Mouse (Mus musculus) embryo, embryonic 10 days (tissue): ENCODE data around the gene Nr4a1.

Source experiments
- DNase-seq: peaks from one replicate; pipeline ENCODE4 v3.0.0-alpha.2; 2015; ENCODE audit warnings: low spot score

The Nr4a1 gene

DNA sequence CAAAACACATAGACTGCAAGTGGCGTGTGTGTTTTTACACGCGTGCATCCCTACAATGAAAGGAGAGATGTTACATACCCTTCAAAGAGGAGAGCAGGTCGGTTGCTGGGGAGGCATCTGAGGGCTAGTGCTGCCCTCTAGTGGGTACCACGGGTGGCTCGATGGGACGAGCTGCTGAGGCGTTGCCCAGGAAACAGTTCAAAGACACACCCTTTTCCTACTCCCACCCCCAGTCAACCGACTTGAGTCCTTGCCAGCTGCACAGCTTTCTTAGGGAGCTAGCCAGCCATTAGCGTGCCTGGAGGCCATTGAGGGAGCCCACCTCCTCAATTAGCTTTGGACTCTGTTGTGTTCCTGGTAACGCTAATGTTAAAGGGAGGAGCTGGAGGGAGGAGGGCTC is 61.8 kb downstream of the Nr4a1 start:
- peak; percentile 92 for DNase-seq

DNA sequence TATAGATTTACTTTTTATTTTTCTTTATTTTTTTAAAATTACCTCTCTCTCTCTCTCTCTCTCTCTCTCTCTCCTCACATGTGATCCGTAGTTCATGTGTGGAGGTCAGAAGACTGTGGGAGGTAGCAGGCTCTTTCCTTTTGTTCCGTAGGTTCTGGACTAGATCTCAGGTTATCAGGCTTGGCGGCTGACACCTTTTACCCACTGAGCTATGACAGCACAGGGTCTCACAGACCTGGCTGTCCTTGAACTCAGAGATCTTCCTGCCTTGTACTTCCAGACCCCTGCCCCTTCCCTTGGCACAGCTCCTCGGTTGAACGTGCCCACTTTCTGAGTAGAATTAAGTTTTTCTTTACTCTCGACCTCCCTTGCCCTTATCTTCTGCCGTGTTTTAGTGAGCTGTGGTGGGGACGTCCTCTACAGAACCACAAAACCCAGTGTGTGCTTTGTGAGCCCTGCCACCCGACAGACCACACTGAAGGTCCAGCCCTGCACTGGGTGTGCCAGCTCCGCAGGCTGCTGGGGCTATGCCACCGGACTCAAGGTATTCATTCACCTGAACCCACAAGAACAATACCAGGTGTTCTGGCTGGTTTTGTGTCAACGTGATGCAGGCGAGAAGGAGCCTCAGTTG is 62.3 kb downstream of the Nr4a1 start:
- DNase-seq: no peak

DNA sequence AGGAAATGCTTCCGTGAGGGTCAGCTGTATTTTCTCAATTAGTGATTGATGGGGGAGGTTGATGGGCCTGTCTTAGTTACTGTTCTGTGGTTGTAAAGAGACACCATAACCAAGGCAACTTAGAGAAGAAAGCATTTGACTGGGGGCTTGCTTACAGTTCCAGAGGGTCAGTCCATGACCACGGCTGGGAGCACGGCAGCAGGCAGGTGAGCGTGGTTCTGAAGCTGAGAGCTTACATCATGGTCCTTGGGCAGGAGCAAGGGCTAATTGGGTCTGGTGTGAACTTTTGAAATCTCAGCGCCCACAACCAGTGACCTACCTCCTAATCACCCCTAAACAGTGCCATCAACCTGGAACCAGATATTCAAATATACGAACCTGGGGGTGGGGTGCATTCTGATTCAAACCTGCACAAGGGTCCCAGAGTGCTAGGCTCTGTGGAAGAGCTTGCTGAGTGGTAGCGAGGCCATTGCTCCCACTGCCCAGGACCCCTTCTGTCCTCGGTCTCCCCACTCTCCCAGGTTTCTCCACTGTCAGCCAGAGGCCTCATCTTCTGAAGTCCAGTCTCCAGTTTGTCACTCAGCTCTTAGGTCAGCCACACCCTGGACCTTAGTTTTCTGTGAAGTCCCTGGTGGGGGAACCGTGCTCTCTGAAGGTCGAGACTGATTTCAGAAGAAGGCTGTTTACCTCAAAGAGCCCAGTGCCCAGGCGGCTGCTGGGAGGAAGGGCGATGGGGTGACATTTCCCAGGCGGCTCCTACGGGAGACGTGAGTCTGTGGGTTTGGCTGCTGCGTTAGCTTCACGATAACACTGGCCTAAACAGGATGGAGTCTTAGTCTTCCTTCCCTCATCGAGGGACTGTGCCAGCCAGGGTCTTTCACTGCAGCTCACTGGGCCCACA is 63.1 kb downstream of the Nr4a1 start:
- no peak for DNase-seq

DNA sequence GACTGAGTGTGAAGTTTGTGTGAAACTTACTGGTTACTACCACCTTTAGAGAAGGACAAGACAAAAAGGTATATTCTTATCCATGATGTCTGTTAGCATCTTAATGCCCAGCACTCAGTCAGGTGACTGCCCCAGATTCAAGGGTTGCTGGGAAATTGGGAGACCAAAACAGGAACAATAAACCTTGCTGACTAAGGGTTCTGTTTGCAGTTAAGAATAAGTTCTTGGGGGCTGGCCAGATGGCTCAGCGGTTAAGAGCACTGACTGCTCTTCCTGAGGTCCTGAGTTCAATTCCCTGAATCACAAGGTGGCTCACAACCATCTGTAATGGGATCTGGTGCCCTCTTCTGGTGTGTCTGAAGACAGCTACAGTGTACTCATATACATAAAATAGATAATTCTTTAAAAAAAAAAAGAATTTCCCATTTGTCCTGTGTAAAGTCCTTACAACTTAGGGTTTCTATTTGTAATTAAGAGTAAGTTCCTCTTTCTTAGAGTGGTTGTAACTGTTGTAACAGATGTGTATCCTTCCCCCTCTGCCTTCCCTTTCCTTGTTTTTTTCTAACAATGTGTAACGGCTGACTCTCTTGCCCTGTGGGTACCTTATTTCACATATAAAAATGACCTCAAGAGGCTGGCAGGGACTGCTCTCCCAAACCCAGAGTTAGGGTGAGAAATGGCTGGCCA is 63.9 kb downstream of the Nr4a1 start:
- no peak for DNase-seq

DNA sequence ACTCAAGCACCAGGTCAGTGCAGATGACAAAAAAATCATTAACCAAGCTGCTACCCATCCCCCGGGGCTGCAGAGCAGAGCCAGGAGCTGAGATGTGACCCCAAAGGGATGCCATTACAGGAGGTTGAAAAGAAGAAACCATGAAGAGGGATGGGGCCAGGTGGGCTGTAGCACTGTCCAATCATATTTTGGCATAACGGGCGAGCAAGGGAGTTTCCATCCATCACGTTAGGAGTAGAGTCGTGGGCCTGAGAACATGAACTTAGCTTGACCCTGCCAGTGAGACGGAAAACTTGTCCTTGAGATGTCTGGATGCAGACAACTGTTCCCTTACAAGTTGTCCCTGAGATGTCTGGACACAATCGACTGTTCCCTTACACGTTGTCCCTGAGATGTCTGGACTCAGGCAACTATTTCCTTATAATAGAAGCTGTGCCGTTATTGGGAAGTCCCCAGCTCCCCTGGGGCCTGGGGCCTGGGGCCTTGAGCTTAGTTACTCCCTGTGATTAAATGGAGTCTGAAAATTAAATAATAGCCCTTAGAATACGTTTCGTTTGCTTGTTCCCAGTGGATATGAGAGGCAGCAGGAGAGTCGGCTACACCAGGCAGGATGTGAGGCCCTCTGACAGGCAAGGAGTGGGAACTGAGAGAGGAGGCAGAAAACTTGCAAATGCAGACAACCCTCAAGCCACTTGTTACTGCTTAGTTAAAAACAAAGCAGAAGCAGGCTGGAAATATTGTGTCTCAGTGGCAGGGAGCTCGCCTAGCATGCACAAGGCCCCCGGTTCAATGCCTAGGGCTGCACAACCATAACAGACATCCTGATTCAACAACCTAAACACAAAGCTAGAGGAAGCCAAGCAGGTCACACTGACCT is 65.1 kb downstream of the Nr4a1 start:
- DNase-seq: peak; percentile 27

DNA sequence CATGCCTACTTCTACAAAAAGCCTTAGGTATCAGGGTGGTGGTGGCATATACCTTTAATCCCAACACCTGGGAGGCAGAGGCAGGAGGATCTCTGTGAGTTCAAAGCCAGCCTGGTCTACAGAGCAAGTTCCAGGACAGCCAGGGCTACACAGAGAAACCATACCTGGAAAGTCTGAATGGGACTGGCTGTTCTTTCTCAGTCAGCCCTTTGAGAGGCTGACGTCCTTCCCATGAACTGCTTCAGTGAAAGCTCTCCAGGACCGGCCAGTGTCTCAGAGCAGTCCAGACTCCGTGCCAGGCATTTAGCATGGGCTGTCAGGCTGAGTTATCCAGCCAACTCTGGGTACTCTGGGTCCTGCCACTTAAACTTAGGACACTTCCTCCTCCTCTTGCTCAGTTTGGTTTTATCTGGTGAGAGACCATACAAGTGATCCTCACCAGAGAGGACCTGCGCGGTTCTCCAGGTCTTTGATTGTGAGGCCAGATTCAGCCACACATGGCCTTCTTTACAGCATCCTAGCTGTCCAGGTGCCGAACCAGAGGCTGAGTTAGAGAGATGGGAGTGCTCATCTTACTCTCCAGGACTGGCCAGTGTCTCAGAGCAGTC is 66.0 kb downstream of the Nr4a1 start:
- no peak for DNase-seq

DNA sequence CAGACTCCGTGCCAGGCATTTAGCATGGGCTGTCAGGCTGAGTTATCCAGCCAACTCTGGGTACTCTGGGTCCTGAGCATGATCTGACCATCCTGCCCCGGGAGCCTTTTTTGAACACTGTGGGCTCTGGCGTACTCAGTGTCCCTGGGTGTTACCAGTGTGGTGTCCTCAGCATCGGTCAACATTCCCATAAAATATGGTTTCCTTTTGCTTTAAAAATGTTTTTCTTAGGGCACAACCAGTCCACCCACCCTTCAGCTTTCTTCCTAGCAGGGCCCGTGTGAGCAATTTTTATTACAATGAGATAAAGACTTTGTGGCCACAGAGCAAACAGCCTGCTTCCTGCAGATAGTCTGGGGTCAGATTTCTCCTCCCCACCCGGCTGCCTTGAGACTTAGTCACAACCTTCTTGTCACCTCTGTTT is 66.6 kb downstream of the Nr4a1 start:
- DNase-seq: no peak

DNA sequence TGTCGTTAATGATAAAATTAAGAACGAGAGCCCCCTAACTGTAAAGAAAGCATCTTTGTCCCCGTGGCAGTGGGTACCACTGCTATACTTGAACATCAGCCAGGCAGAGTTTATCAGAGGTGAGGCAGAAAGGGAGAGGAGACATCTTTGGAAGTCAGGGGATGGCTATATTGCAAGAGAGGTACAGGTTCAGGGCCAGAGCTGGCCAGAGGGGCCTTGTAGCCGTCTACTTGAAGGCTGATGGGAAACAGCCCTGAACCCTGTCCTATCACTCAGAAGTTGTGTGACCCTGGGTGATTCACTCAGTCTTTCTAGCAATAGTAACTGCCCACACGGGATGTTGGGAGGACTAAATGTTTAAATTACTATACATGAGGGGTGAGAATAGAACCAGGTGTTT is 67.1 kb downstream of the Nr4a1 start:
- DNase-seq: no peak

DNA sequence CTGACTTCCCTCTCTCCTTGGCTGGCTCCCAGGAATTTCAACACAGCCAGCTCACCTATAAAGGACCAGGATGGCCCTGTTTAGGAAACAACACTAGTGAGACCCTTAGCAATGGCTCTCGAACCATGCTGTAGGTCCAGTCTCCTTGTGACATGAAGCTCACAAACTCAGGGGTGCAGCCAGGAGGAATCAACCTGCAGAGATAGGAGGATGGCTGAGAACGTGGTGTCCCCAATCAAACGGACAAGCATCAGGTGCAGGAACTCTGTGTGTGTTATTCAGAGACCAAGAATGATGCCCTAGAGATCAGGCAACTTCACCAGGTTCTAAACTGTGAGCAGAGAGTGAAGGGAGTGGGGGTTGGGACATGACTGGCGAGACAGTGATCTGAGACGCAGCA is 68.0 kb downstream of the Nr4a1 start:
- no peak for DNase-seq

DNA sequence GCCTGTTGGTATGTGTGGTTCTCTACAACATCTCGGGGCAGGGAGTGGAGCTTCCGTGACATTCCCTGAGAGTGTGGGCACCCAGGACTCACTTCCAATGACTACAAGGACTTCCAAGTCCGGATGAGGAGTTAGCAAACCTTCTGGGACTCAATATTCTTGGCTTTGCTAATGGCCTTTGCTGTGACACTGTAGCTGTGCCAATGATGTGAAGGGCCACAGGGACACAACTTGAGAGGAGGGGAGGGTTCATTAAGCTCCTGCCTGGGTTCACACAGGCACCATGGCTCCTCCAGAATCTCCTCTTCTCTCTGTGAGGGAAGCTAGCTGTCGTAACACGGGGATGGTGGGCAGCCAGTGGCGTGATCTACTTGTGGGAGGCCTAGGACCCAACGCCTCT is 68.6 kb downstream of the Nr4a1 start:
- DNase-seq: no peak

DNA sequence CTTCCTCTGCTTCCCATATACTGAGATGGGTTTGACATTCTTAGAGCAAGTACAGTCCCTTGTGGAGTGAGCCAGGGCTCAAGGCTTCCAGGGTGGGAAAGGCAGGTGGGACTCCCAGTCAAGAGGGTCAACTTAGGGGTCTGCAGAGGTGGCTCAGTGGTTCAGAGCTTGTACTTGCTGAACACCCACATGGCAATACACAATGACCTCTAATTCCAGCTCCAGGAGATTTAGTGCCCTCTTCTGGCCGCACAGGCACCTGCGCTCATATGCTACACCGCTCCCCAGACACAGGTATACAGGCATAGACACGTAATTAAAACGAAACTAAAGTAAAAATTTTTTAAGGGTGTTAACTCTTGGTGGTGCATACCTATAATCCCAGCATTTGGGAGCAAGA is 69.4 kb downstream of the Nr4a1 start:
- no peak for DNase-seq
